Mouse (Mus musculus): Measurements from ENCODE around the gene Atp6v1g2.

Atp6v1g2 gene

GRCm38 (mm10) chr17:35255301-35255700 is 21.8 kb downstream of the Atp6v1g2 start:
- no peak for DNase-seq (ENCODE audit: low spot score)

- no peak for DNase-seq (ENCODE audit: low spot score)
Observed at GRCm38 (mm10) chr17:35255704-35256103, 22.2 kb downstream of the Atp6v1g2 start.

GRCm38 (mm10) chr17:35257378-35257777 is 23.9 kb downstream of the Atp6v1g2 start:
- DNase-seq (ENCODE audit: low spot score): no peak

GRCm38 (mm10) chr17:35257824-35258491 is 24.5 kb downstream of the Atp6v1g2 start:
- DNase-seq (ENCODE audit: low spot score): peak; percentile 70

GRCm38 (mm10) chr17:35258492-35259478 is 25.3 kb downstream of the Atp6v1g2 start:
- DNase-seq (ENCODE audit: low spot score): no peak

- no peak for DNase-seq (ENCODE audit: low spot score)
Observed at GRCm38 (mm10) chr17:35259621-35260020, 26.2 kb downstream of the Atp6v1g2 start.

GRCm38 (mm10) chr17:35261651-35262050 is 28.2 kb downstream of the Atp6v1g2 start:
- DNase-seq (ENCODE audit: low spot score): no peak

GRCm38 (mm10) chr17:35262664-35263522 is 29.4 kb downstream of the Atp6v1g2 start, which contains the start of gene H2-D1:
Gene H2-D1, plus strand, starts transcription at chr17:35262730.
- DNase-seq (ENCODE audit: low spot score): peak; percentile 97

- DNase-seq (ENCODE audit: low spot score): no peak
Observed at GRCm38 (mm10) chr17:35263523-35263883, 30.0 kb downstream of the Atp6v1g2 start.

GRCm38 (mm10) chr17:35267399-35268086 is 34.1 kb downstream of the Atp6v1g2 start:
- no peak for DNase-seq (ENCODE audit: low spot score)

GRCm38 (mm10) chr17:35269653-35270347 is 36.3 kb downstream of the Atp6v1g2 start:
- no peak for DNase-seq (ENCODE audit: low spot score)

- no peak for DNase-seq (ENCODE audit: low spot score)
Observed at GRCm38 (mm10) chr17:35272249-35272648, 38.8 kb downstream of the Atp6v1g2 start.

- DNase-seq (ENCODE audit: low spot score): peak; percentile 59
Observed at GRCm38 (mm10) chr17:35274770-35275169, 41.3 kb downstream of the Atp6v1g2 start.

- DNase-seq (ENCODE audit: low spot score): no peak
Observed at GRCm38 (mm10) chr17:35276304-35276864, 42.9 kb downstream of the Atp6v1g2 start.

GRCm38 (mm10) chr17:35278049-35278448 is 44.6 kb downstream of the Atp6v1g2 start:
- DNase-seq (ENCODE audit: low spot score): no peak

GRCm38 (mm10) chr17:35278957-35279688 is 45.7 kb downstream of the Atp6v1g2 start:
- DNase-seq (ENCODE audit: low spot score): no peak

- DNase-seq (ENCODE audit: low spot score): no peak
Observed at GRCm38 (mm10) chr17:35280276-35280675, 46.8 kb downstream of the Atp6v1g2 start.

- DNase-seq (ENCODE audit: low spot score): no peak
Observed at GRCm38 (mm10) chr17:35285431-35285830, 52.0 kb downstream of the Atp6v1g2 start.

Measured in urinary bladder, postnatal 10 days (tissue).